Mouse (Mus musculus): ENCODE results near the gene Gcnt2. TPM values are rescaled to one million over a fixed set of nuclear protein-coding genes. Genes with fewer than 3 reads are reported as not detected.

Gcnt2 gene
- total and polyA plus RNA-seq, 2 experiments from 2014 or later = 2.8 to 12.9 TPM

DNA sequence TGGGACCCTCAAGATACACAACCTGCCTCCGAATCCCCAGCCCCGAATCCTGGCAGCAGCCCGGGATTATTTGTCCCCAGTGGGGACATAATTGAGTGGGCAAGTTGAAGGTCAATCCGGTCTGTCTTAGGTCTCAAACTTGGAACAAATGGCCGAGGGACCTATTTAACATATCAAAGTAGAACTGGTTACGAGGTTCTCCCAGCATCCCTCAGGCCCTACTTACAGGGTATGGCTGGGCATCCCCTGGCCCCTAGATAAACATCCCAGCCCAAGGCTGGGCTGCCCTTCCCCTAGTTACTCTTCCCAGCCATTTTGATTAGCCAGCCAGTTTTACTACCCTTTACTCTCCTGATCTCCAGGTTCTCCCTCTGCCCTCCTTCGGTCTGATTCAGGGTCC lies 8.3 kb upstream of the Gcnt2 start:
- Histone ChIP-seq H3K27ac (ENCODE audit: low read depth) (no peak overlapping the region), H3K36me3 (replicated peaks; ENCODE audit: control insufficient read depth, insufficient read depth, low read length) (no peaks in the 10 kb centered on the region), H3K9ac (replicated peaks; ENCODE audit: low read depth, low read length) (no peak overlapping the region), H3K4me1 (ENCODE audit: control insufficient read depth, insufficient read depth) (peaks cover 13% of the 10 kb centered on the region), H3K4me2 (ENCODE audit: low read depth, low read length) (no peak overlapping the region), H3K9me3 (replicated peaks; ENCODE audit: control insufficient read depth, low read length) (no peaks in the 10 kb centered on the region), H3K27me3 (ENCODE audit: control insufficient read depth, insufficient read depth, low read length) (no peaks in the 10 kb centered on the region), H3K4me3 (ENCODE audit: low read depth, low read length) (no peak overlapping the region)
- TF ChIP-seq CTCF (IDR thresholded peaks at IDR 0.05; ENCODE audit: low read depth) = no peak
- no peak for TF ChIP-seq EP300 (IDR thresholded peaks at IDR 0.05; ENCODE audit: low read depth)
- DNase-seq (ENCODE audit: low spot score) (no peak), ATAC-seq (ENCODE audit: insufficient read depth, low read depth) (no peak)
- WGBS = 84% methylated on average over 7 of the region's 7 CpGs

DNA sequence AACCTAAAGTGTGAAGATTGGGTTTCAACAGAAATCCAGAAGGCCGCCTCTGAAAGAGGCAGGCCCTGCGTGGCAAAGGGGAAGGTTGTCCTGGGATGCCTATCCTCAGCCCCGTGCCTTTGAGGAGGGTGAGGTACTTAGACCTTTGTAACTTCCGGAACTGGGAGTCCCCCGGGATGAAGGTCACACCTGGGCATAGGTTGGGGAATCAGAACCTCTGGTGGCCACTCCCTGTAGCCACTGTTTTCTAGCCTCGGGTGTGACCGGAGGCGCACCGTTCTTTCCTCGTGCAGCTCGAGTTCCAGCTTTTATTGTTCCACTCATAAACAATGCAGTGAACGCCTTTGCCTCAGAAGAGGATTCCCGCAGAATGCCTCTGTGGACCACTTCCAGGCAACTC lies 7.6 kb upstream of the Gcnt2 start:
- no peaks in the 10 kb centered on the region for H3K36me3 ChIP-seq (replicated peaks; ENCODE audit: control insufficient read depth, insufficient read depth, low read length)
- ATAC-seq (ENCODE audit: insufficient read depth, low read depth) (no peak), DNase-seq (ENCODE audit: low spot score) (no peak)
- 85% methylated on average over 13 of the region's 13 CpGs for WGBS
- H3K27me3 ChIP-seq (ENCODE audit: control insufficient read depth, insufficient read depth, low read length) = no peaks in the 10 kb centered on the region
- TF ChIP-seq CTCF (IDR thresholded peaks at IDR 0.05; ENCODE audit: low read depth) (no peak), EP300 (IDR thresholded peaks at IDR 0.05; ENCODE audit: low read depth) (no peak)
- peaks cover 13% of the 10 kb centered on the region for H3K4me1 ChIP-seq (ENCODE audit: control insufficient read depth, insufficient read depth)
- no peak overlapping the region for H3K27ac ChIP-seq (ENCODE audit: low read depth)
- H3K9me3 ChIP-seq (replicated peaks; ENCODE audit: control insufficient read depth, low read length) = no peaks in the 10 kb centered on the region
- no peak overlapping the region for H3K4me3 ChIP-seq (ENCODE audit: low read depth, low read length)
- H3K9ac ChIP-seq (replicated peaks; ENCODE audit: low read depth, low read length) = no peak overlapping the region
- H3K4me2 ChIP-seq (ENCODE audit: low read depth, low read length) = no peak overlapping the region

- WGBS = 92% methylated on average over 5 of the region's 5 CpGs
- H3K27me3 ChIP-seq (ENCODE audit: control insufficient read depth, insufficient read depth, low read length) = no peaks in the 10 kb centered on the region
- H3K27ac ChIP-seq (ENCODE audit: low read depth) = no peak overlapping the region
- H3K4me1 ChIP-seq (ENCODE audit: control insufficient read depth, insufficient read depth) = peaks cover 13% of the 10 kb centered on the region
- H3K9ac ChIP-seq (replicated peaks; ENCODE audit: low read depth, low read length) = no peak overlapping the region
- H3K36me3 ChIP-seq (replicated peaks; ENCODE audit: control insufficient read depth, insufficient read depth, low read length) = no peaks in the 10 kb centered on the region
- H3K4me2 ChIP-seq (ENCODE audit: low read depth, low read length) = no peak overlapping the region
- TF ChIP-seq EP300 (IDR thresholded peaks at IDR 0.05; ENCODE audit: low read depth) = no peak
- ATAC-seq (ENCODE audit: insufficient read depth, low read depth) = no peak
- H3K9me3 ChIP-seq (replicated peaks; ENCODE audit: control insufficient read depth, low read length) = no peaks in the 10 kb centered on the region
- no peak overlapping the region for H3K4me3 ChIP-seq (ENCODE audit: low read depth, low read length)
- no peak for DNase-seq (ENCODE audit: low spot score)
Observed at GRCm38 (mm10) chr13:40852791-40853190, 6.8 kb upstream of the Gcnt2 start.

DNA sequence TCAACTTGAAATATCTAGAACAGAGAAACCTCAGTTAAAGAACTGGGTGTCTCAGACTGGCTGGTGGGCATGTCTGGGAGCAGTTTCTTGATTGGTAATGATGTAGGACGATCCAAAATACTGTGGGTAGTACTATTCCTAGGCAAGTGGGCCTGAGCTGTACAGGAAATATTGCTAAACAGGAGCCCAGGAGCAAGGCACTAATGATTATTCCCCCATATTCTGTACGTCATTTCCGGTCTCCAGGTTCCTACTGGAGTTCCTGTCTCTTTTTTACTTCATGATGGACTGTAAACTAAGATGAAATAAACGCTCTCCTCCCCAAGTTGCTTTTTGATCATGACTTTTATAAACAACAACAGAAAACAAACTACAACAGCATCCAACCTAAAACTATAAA lies 5.7 kb upstream of the Gcnt2 start:
- peak overlapping the region; percentile 91 for H3K27ac ChIP-seq (ENCODE audit: low read depth)
- H3K27me3 ChIP-seq (ENCODE audit: control insufficient read depth, insufficient read depth, low read length) = no peaks in the 10 kb centered on the region
- 73% methylated on average over 4 of the region's 4 CpGs for WGBS
- H3K4me2 ChIP-seq (ENCODE audit: low read depth, low read length) = peak overlapping the region; percentile 72
- DNase-seq (ENCODE audit: low spot score) (no peak), ATAC-seq (ENCODE audit: insufficient read depth, low read depth) (no peak)
- peaks cover 13% of the 10 kb centered on the region for H3K4me1 ChIP-seq (ENCODE audit: control insufficient read depth, insufficient read depth)
- no peaks in the 10 kb centered on the region for H3K36me3 ChIP-seq (replicated peaks; ENCODE audit: control insufficient read depth, insufficient read depth, low read length)
- TF ChIP-seq EP300 (IDR thresholded peaks at IDR 0.05; ENCODE audit: low read depth) = no peak
- TF ChIP-seq CTCF (IDR thresholded peaks at IDR 0.05; ENCODE audit: low read depth) = no peak
- H3K4me3 ChIP-seq (ENCODE audit: low read depth, low read length) = peak overlapping the region; percentile 54
- peak overlapping the region; percentile 56 for H3K9ac ChIP-seq (replicated peaks; ENCODE audit: low read depth, low read length)
- no peaks in the 10 kb centered on the region for H3K9me3 ChIP-seq (replicated peaks; ENCODE audit: control insufficient read depth, low read length)

DNA sequence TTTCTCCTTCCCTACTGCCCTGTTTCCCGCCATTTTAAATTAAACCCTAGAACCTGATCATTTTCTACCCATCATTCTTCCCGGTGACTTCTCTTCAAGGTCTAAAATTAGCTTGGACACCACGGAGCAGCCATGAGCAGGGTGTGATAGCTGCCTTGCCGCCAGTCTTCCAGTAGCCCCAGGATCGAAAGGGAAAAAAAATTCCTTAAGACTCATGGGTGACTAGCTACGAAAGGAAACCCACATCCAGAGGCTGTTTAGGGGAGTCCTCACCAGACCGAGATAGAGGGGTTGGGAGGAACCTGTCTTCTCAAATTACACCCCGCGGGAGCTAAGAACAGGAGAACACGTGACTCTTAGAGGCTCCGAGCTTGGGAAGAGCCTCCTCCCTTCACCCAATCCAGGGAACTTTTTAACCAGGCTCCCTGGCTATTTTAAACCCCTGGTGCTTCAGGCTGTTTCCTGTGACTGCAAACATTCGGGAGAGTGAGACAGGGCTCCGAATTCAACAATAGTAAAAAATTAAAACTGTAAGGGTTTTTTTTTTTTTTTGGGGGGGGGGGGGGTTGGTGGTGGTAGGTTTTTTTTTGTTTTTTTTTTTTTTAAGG lies 5.0 kb upstream of the Gcnt2 start:
- ATAC-seq (ENCODE audit: insufficient read depth, low read depth) = peak; percentile 91
- Histone ChIP-seq H3K27me3 (ENCODE audit: control insufficient read depth, insufficient read depth, low read length) (no peaks in the 10 kb centered on the region), H3K9ac (replicated peaks; ENCODE audit: low read depth, low read length) (peak overlapping the region; percentile 56), H3K4me3 (ENCODE audit: low read depth, low read length) (peak overlapping the region; percentile 54), H3K4me1 (ENCODE audit: control insufficient read depth, insufficient read depth) (peaks cover 14% of the 10 kb centered on the region), H3K4me2 (ENCODE audit: low read depth, low read length) (peak overlapping the region; percentile 72), H3K9me3 (replicated peaks; ENCODE audit: control insufficient read depth, low read length) (no peaks in the 10 kb centered on the region), H3K36me3 (replicated peaks; ENCODE audit: control insufficient read depth, insufficient read depth, low read length) (no peaks in the 10 kb centered on the region), H3K27ac (ENCODE audit: low read depth) (peak overlapping the region; percentile 91)
- 2% methylated on average over 13 of the region's 13 CpGs for WGBS
- peak; percentile 94 for DNase-seq (ENCODE audit: low spot score)
- no peak for TF ChIP-seq EP300 (IDR thresholded peaks at IDR 0.05; ENCODE audit: low read depth)
- TF ChIP-seq CTCF (IDR thresholded peaks at IDR 0.05; ENCODE audit: low read depth) = no peak

- Histone ChIP-seq H3K9ac (replicated peaks; ENCODE audit: low read depth, low read length) (peak overlapping the region; percentile 56; the same call in 1 of the 2 replicates), H3K4me3 (ENCODE audit: low read depth, low read length) (peak overlapping the region; percentile 54)
- no peak for TF ChIP-seq EP300 (IDR thresholded peaks at IDR 0.05; ENCODE audit: low read depth)
- no peak for TF ChIP-seq CTCF (IDR thresholded peaks at IDR 0.05; ENCODE audit: low read depth)
Observed at GRCm38 (mm10) chr13:40855266-40855665, 4.3 kb upstream of the Gcnt2 start.

More at GRCm38 (mm10) chr13:40855266-40855665, 4.3 kb upstream of the Gcnt2 start:
- peak overlapping the region; percentile 72 for H3K4me2 ChIP-seq (ENCODE audit: low read depth, low read length)
- peak overlapping the region; percentile 91 for H3K27ac ChIP-seq (ENCODE audit: low read depth)
- WGBS = 67% methylated on average over 6 of the region's 6 CpGs
- no peak for ATAC-seq (ENCODE audit: insufficient read depth, low read depth)
- no peak for DNase-seq (ENCODE audit: low spot score)
- H3K4me1 ChIP-seq (ENCODE audit: control insufficient read depth, insufficient read depth) = peaks cover 16% of the 10 kb centered on the region
- H3K27me3 ChIP-seq (ENCODE audit: control insufficient read depth, insufficient read depth, low read length) = no peaks in the 10 kb centered on the region
- no peaks in the 10 kb centered on the region for H3K9me3 ChIP-seq (replicated peaks; ENCODE audit: control insufficient read depth, low read length)
- no peaks in the 10 kb centered on the region for H3K36me3 ChIP-seq (replicated peaks; ENCODE audit: control insufficient read depth, insufficient read depth, low read length)

Data from heart, postnatal 0 days (tissue).